Mouse (Mus musculus) kidney, embryonic 14.5 days (tissue): ENCODE results near the gene Cdkal1. TPM values are rescaled to one million over a fixed set of nuclear protein-coding genes. Genes with fewer than 3 reads are reported as not detected.

Source experiments
- ATAC-seq: fragments of 200-750 bp; cut with Nextera tagmentation; 2 replicates; pipeline ENCODE4 v1.8.0; 2017; ENCODE audit warnings: moderate number of reproducible peaks, mild to moderate bottlenecking, moderate TSS enrichment, moderate library complexity; ENCODE audit not compliant: low FRiP score, low TSS enrichment
- H3K27ac ChIP-seq: fragments of 300-500 bp; sonication (generic); 2 replicates; pipeline ENCODE4 v1.5.1; 2014; ENCODE audit warnings: low read depth, mild to moderate bottlenecking, low read length, moderate library complexity, mixed read lengths
- H3K27me3 ChIP-seq: fragments of 300-500 bp; sonication (generic); 2 replicates; pipeline ENCODE4 v1.6.1; 2014; ENCODE audit warnings: mild to moderate bottlenecking, low read length; ENCODE audit not compliant: control insufficient read depth, insufficient read depth
- H3K36me3 ChIP-seq: fragments of 300-500 bp; sonication (generic); 2 replicates; pipeline ENCODE4 v1.6.1; 2014; ENCODE audit warnings: low read length, mixed read lengths; ENCODE audit not compliant: control insufficient read depth, insufficient read depth
- H3K4me1 ChIP-seq: fragments of 300-500 bp; sonication (generic); 2 replicates; pipeline ENCODE4 v1.6.1; 2014; ENCODE audit warnings: low read length, mixed read lengths; ENCODE audit not compliant: control insufficient read depth, insufficient read depth
- H3K4me2 ChIP-seq: fragments of 300-500 bp; sonication (generic); replicated peaks from 2 replicates; pipeline ENCODE4 v1.6.1; 2014; ENCODE audit warnings: low read depth, mild to moderate bottlenecking, low read length
- H3K4me3 ChIP-seq: fragments of 300-500 bp; sonication (generic); 2 replicates; pipeline ENCODE4 v1.5.1; 2014; ENCODE audit warnings: mild to moderate bottlenecking, low read length
- H3K9ac ChIP-seq: fragments of 300-500 bp; sonication (generic); 2 replicates; pipeline ENCODE4 v1.6.1; 2014; ENCODE audit warnings: low read depth, mild to moderate bottlenecking, low read length, moderate library complexity
- H3K9me3 ChIP-seq: fragments of 300-500 bp; sonication (generic); 2 replicates; pipeline ENCODE4 v1.6.1; 2016; ENCODE audit warnings: low read length; ENCODE audit not compliant: control insufficient read depth
- WGBS: fragments of 180-500 bp; shearing (Covaris S2); extraction: QIAGEN DNeasy Blood & Tissue Kit; methylation state at CpG from one replicate; pipeline ENCODE4 v1.1.7; 2014; 5-methylcytosine and 5-hydroxymethylcytosine counted together
- polyA plus RNA-seq: library from polyadenylated mRNA; unstranded; fragments of >200 nt; fragmentation: Nextera tagmentation; extraction: Ambion mirVana; gene quantifications from 2 replicates; pipeline ENCODE4 v1.2.1, GENCODE M21; 2014

Cdkal1 gene
- polyA plus RNA-seq, 1 experiment from 2014 or later: 35.9 TPM

GRCm38 (mm10) chr13:29690734-29691133 is 164.7 kb downstream of the Cdkal1 start:
- no peaks in the 10 kb centered on the region for H3K9me3 ChIP-seq
- H3K9ac ChIP-seq: no peak overlapping the region
- H3K36me3 ChIP-seq: no peaks in the 10 kb centered on the region
- H3K4me2 ChIP-seq: no peak overlapping the region
- H3K4me3 ChIP-seq: no peak overlapping the region
- no peak overlapping the region for H3K27ac ChIP-seq
- ATAC-seq: no peak
- no peaks in the 10 kb centered on the region for H3K27me3 ChIP-seq
- WGBS: 78% methylated on average over 7 of the region's 7 CpGs
- no peaks in the 10 kb centered on the region for H3K4me1 ChIP-seq

GRCm38 (mm10) chr13:29688851-29689250 is 166.6 kb downstream of the Cdkal1 start:
- Histone ChIP-seq H3K27me3 (no peaks in the 10 kb centered on the region), H3K36me3 (no peaks in the 10 kb centered on the region), H3K27ac (0 out of 2 replicates have a peak overlapping the region, but pooled peaks have one; percentile 32), H3K9me3 (no peaks in the 10 kb centered on the region), H3K4me2 (no peak overlapping the region), H3K9ac (no peak overlapping the region), H3K4me1 (no peaks in the 10 kb centered on the region), H3K4me3 (no peak overlapping the region)
- no peak for ATAC-seq
- WGBS: 62% methylated on average over 6 of the region's 6 CpGs

GRCm38 (mm10) chr13:29687872-29688271 is 167.6 kb downstream of the Cdkal1 start:
- Histone ChIP-seq H3K27me3 (no peaks in the 10 kb centered on the region), H3K36me3 (no peaks in the 10 kb centered on the region), H3K4me2 (no peak overlapping the region), H3K4me1 (no peaks in the 10 kb centered on the region), H3K4me3 (no peak overlapping the region), H3K9ac (no peak overlapping the region), H3K27ac (no peak overlapping the region), H3K9me3 (no peaks in the 10 kb centered on the region)
- 91% methylated on average over 7 of the region's 7 CpGs for WGBS
- ATAC-seq: no peak

GRCm38 (mm10) chr13:29679479-29680186 is 175.8 kb downstream of the Cdkal1 start:
- no peaks in the 10 kb centered on the region for H3K27me3 ChIP-seq
- H3K4me3 ChIP-seq: no peak overlapping the region
- H3K27ac ChIP-seq: no peak overlapping the region
- H3K9me3 ChIP-seq: no peaks in the 10 kb centered on the region
- ATAC-seq: peak; percentile 69; the same call in 1 of the 2 replicates
- H3K36me3 ChIP-seq: no peaks in the 10 kb centered on the region
- H3K4me1 ChIP-seq: no peaks in the 10 kb centered on the region
- no peak overlapping the region for H3K9ac ChIP-seq
- H3K4me2 ChIP-seq: no peak overlapping the region
- 73% methylated on average over 11 of the region's 11 CpGs for WGBS

GRCm38 (mm10) chr13:29677559-29677958 is 177.9 kb downstream of the Cdkal1 start:
- no peak for ATAC-seq

GRCm38 (mm10) chr13:29670626-29671025 is 184.8 kb downstream of the Cdkal1 start:
- H3K27ac ChIP-seq: no peak overlapping the region
- H3K27me3 ChIP-seq: no peaks in the 10 kb centered on the region
- no peak overlapping the region for H3K4me2 ChIP-seq
- no peak for ATAC-seq
- 53% methylated on average over 3 of the region's 3 CpGs for WGBS
- no peak overlapping the region for H3K4me3 ChIP-seq
- H3K9me3 ChIP-seq: no peaks in the 10 kb centered on the region
- no peak overlapping the region for H3K9ac ChIP-seq
- no peaks in the 10 kb centered on the region for H3K4me1 ChIP-seq
- no peaks in the 10 kb centered on the region for H3K36me3 ChIP-seq

More at GRCm38 (mm10) chr13:29677559-29677958, 177.9 kb downstream of the Cdkal1 start:
- H3K4me3 ChIP-seq: no peak overlapping the region
- H3K9ac ChIP-seq: no peak overlapping the region
- no peak overlapping the region for H3K4me2 ChIP-seq
- H3K4me1 ChIP-seq: no peaks in the 10 kb centered on the region
- 92% methylated on average over 4 of the region's 4 CpGs for WGBS
- H3K27me3 ChIP-seq: no peaks in the 10 kb centered on the region
- H3K9me3 ChIP-seq: no peaks in the 10 kb centered on the region
- H3K27ac ChIP-seq: no peak overlapping the region
- no peaks in the 10 kb centered on the region for H3K36me3 ChIP-seq

- H3K36me3 ChIP-seq: no peaks in the 10 kb centered on the region
- H3K4me2 ChIP-seq: no peak overlapping the region
- H3K27ac ChIP-seq: no peak overlapping the region
- WGBS: 67% methylated on average over 3 of the region's 3 CpGs
- H3K27me3 ChIP-seq: no peaks in the 10 kb centered on the region
- no peaks in the 10 kb centered on the region for H3K9me3 ChIP-seq
- H3K4me1 ChIP-seq: no peaks in the 10 kb centered on the region
- no peak overlapping the region for H3K9ac ChIP-seq
- no peak overlapping the region for H3K4me3 ChIP-seq
- ATAC-seq: no peak
Observed at GRCm38 (mm10) chr13:29663908-29664307, 191.6 kb downstream of the Cdkal1 start.

- Histone ChIP-seq H3K4me3 (no peak overlapping the region), H3K9ac (no peak overlapping the region), H3K4me2 (no peak overlapping the region), H3K27ac (no peak overlapping the region), H3K4me1 (no peaks in the 10 kb centered on the region), H3K27me3 (no peaks in the 10 kb centered on the region), H3K9me3 (no peaks in the 10 kb centered on the region), H3K36me3 (no peaks in the 10 kb centered on the region)
- ATAC-seq: no peak
- 81% methylated on average over 11 of the region's 11 CpGs for WGBS
Observed at GRCm38 (mm10) chr13:29655841-29656365, 199.6 kb downstream of the Cdkal1 start.

GRCm38 (mm10) chr13:29653407-29653806 is 202.1 kb downstream of the Cdkal1 start:
- Histone ChIP-seq H3K9me3 (no peaks in the 10 kb centered on the region), H3K27me3 (no peaks in the 10 kb centered on the region), H3K36me3 (no peaks in the 10 kb centered on the region), H3K4me2 (no peak overlapping the region), H3K27ac (no peak overlapping the region), H3K4me1 (no peaks in the 10 kb centered on the region), H3K4me3 (no peak overlapping the region), H3K9ac (no peak overlapping the region)
- no peak for ATAC-seq
- 51% methylated on average over 4 of the region's 4 CpGs for WGBS
